In the genomic region with DNA sequence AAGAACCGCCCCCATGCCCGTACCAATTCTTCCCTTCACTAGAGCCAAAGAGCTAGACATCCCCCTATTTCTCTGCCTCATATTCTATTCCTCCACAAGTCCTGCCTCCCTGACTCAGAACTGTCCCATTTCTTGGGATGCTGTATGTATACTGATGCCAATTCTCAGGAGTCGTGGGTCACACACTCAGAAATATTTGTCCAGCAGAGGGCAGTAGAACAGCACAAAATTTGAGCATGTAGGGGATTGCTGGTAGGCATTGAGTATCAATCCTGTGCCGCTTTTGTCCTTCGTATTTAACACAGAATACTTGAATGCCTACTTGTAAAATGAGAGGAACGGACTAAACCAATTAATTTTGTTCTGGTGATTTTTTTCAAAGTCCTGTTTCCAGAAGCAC, we compare ENCODE assay signal across 8 mouse cellular contexts. TPM values are rescaled to one million over a fixed set of nuclear protein-coding genes. Genes with fewer than 3 reads are reported as not detected.
DNase-seq lines count a peak whose midpoint lies in the region; ATAC-seq and TF ChIP-seq lines count a peak whose summit lies in the region.

No protein-coding gene starts in this region.

- intact Hi-C loops in heart, postnatal 10 days (cut with DNase I): loop anchor here (1.0 to 5.0 kb wide), 6 partner anchors 85 to 433 kb away; no protein-coding TSS in a partner anchor

- H3K36me3 ChIP-seq in E14TG2a.4 (ENCODE audit: insufficient read depth, low read length): no peaks in the 10 kb centered on the region
- H3K36me3 ChIP-seq in embryonic facial prominence, embryonic 10.5 days (replicated peaks): no peaks in the 10 kb centered on the region
- H3K36me3 ChIP-seq in liver, embryonic 14.5 days (replicated peaks; ENCODE audit: control insufficient read depth, insufficient read depth, low read depth): no peaks in the 10 kb centered on the region
- no peaks in the 10 kb centered on the region for H3K36me3 ChIP-seq in neural tube, embryonic 14.5 days (ENCODE audit: control insufficient read depth, insufficient read depth, low read length)

- TF ChIP-seq CTCF in E14TG2a.4 (conservative IDR thresholded peaks at IDR 0.05; ENCODE audit: low read length): peak; percentile 58
- TF ChIP-seq CTCF in liver, embryonic 14.5 days (IDR thresholded peaks at IDR 0.05; ENCODE audit: low read depth): peak; percentile 74

- no peaks in the 10 kb centered on the region for H3K27me3 ChIP-seq in E14TG2a.4 (ENCODE audit: insufficient read depth, low read length)
- no peaks in the 10 kb centered on the region for H3K27me3 ChIP-seq in embryonic facial prominence, embryonic 10.5 days (replicated peaks; ENCODE audit: low read depth, poor library complexity, severe bottlenecking)
- H3K27me3 ChIP-seq in liver, embryonic 14.5 days (ENCODE audit: control insufficient read depth, insufficient read depth, low read length): no peaks in the 10 kb centered on the region
- no peaks in the 10 kb centered on the region for H3K27me3 ChIP-seq in neural tube, embryonic 14.5 days (ENCODE audit: control insufficient read depth, insufficient read depth, low read length)

- no peak overlapping the region for H3K4me3 ChIP-seq in E14TG2a.4 (replicated peaks; ENCODE audit: low read length)
- H3K4me3 ChIP-seq in embryonic facial prominence, embryonic 10.5 days: no peak overlapping the region
- H3K4me3 ChIP-seq in liver, embryonic 14.5 days (ENCODE audit: insufficient read depth in 1 of 2, low read depth in 2 of 2, low read length in 2 of 2): no peak overlapping the region
- H3K4me3 ChIP-seq in neural tube, embryonic 14.5 days (ENCODE audit: low read depth, low read length): no peak overlapping the region

- peak; percentile 18 for DNase-seq in adrenal gland, postnatal 25 days
- peak; percentile 58 for DNase-seq in embryonic facial prominence, embryonic 10.5 days (ENCODE audit: low spot score)
- peak; percentile 68 to 86 for DNase-seq in heart, postnatal 10 days
- peak; percentile 76 for DNase-seq in kidney, postnatal 14 days
- peak; percentile 12 to 38 (median 28) for DNase-seq in liver, embryonic 14.5 days (ENCODE audit: low read depth in 3 of 3, low spot score in 3 of 3)
- peak; percentile 60 for DNase-seq in thymus, postnatal 25 days

- H3K9ac ChIP-seq in liver, embryonic 14.5 days (replicated peaks): no peak overlapping the region
- no peak overlapping the region for H3K9ac ChIP-seq in neural tube, embryonic 14.5 days (replicated peaks; ENCODE audit: low read depth, low read length)

- H3K27ac ChIP-seq in embryonic facial prominence, embryonic 10.5 days (replicated peaks): no peak overlapping the region
- H3K27ac ChIP-seq in liver, embryonic 14.5 days: no peak overlapping the region
- H3K27ac ChIP-seq in neural tube, embryonic 14.5 days (ENCODE audit: low read depth, low read length): no peak overlapping the region

- 39% methylated on average over 6 of the region's 6 CpGs for WGBS in embryonic facial prominence, embryonic 10.5 days
- WGBS in liver, embryonic 14.5 days (ENCODE audit: insufficient replicate concordance): 34% methylated on average over 6 of the region's 6 CpGs
- WGBS in neural tube, embryonic 14.5 days: 31% methylated on average over 6 of the region's 6 CpGs

- TF ChIP-seq EP300 in liver, embryonic 14.5 days (IDR thresholded peaks at IDR 0.05; ENCODE audit: low read depth): no peak

- H3K4me2 ChIP-seq in liver, embryonic 14.5 days (ENCODE audit: low read depth): no peak overlapping the region
- H3K4me2 ChIP-seq in neural tube, embryonic 14.5 days (ENCODE audit: low read depth, low read length): no peak overlapping the region

- no peak for ATAC-seq in liver, embryonic 14.5 days (ENCODE audit: insufficient read depth)
- peak; percentile 94 for ATAC-seq in neural tube, embryonic 14.5 days (ENCODE audit: low read depth)

- no peaks in the 10 kb centered on the region for H3K9me3 ChIP-seq in E14TG2a.4 (ENCODE audit: low read length)
- no peaks in the 10 kb centered on the region for H3K9me3 ChIP-seq in embryonic facial prominence, embryonic 10.5 days
- H3K9me3 ChIP-seq in liver, embryonic 14.5 days (ENCODE audit: control insufficient read depth, low read length): no peaks in the 10 kb centered on the region
- no peaks in the 10 kb centered on the region for H3K9me3 ChIP-seq in neural tube, embryonic 14.5 days (ENCODE audit: control insufficient read depth, low read length)

- no peaks in the 10 kb centered on the region for H3K4me1 ChIP-seq in E14TG2a.4 (replicated peaks; ENCODE audit: low read depth, low read length)
- no peaks in the 10 kb centered on the region for H3K4me1 ChIP-seq in embryonic facial prominence, embryonic 10.5 days
- no peaks in the 10 kb centered on the region for H3K4me1 ChIP-seq in liver, embryonic 14.5 days (replicated peaks; ENCODE audit: control insufficient read depth in 2 of 2, insufficient read depth in 2 of 2, low read length in 1 of 2)
- no peaks in the 10 kb centered on the region for H3K4me1 ChIP-seq in neural tube, embryonic 14.5 days (ENCODE audit: control insufficient read depth, insufficient read depth, low read length)

RNA-seq across cellular contexts. Expression of gene Btla, which starts 27.3 kb away (rescaled TPM):
- 0.33 TPM in 1 of 2 replicates, not detected in the other for total RNA-seq in adrenal gland, postnatal 25 days (2021)
- polyA plus RNA-seq in embryonic facial prominence, embryonic 10.5 days (2016; fragmentation: Nextera tagmentation; extraction: Ambion mirVana): 0.16 and 0.32 TPM in 2 replicates
- under 1 TPM; 0.32 to 0.79 TPM for total RNA-seq in heart, postnatal 10 days (2021)
- polyA plus RNA-seq in liver, embryonic 14.5 days (2012; rRNA removed): 0.25 and 0.42 TPM in 2 replicates
- polyA plus RNA-seq in liver, embryonic 14.5 days (2014; fragmentation: Nextera tagmentation; extraction: Ambion mirVana): 0.20 and 0.32 TPM in 2 replicates
- polyA plus RNA-seq in neural tube, embryonic 14.5 days (2014; fragmentation: Nextera tagmentation; extraction: Ambion mirVana): 0.19 and 0.21 TPM in 2 replicates

RNA-seq across cellular contexts. Expression of gene Atg3, which starts 38.2 kb away (rescaled TPM):
- total RNA-seq in adrenal gland, postnatal 25 days (2021): 63.6 and 64.4 TPM in 2 replicates
- polyA plus RNA-seq in embryonic facial prominence, embryonic 10.5 days (2016; fragmentation: Nextera tagmentation; extraction: Ambion mirVana): 30.0 and 30.8 TPM in 2 replicates
- 10 to 100 TPM; 25.7 to 25.9 TPM for total RNA-seq in heart, postnatal 10 days (2021)
- polyA plus RNA-seq in liver, embryonic 14.5 days (2012; rRNA removed): 5.2 and 11.2 TPM in 2 replicates
- 18.1 TPM in 2 replicates for polyA plus RNA-seq in liver, embryonic 14.5 days (2014; fragmentation: Nextera tagmentation; extraction: Ambion mirVana)
- polyA plus RNA-seq in neural tube, embryonic 14.5 days (2014; fragmentation: Nextera tagmentation; extraction: Ambion mirVana): 51.5 and 55.7 TPM in 2 replicates

RNA-seq across cellular contexts. Expression of gene Slc35a5, which starts 38.3 kb away (rescaled TPM):
- 24.7 and 48.4 TPM in 2 replicates for total RNA-seq in adrenal gland, postnatal 25 days (2021)
- 12.2 and 14.9 TPM in 2 replicates for polyA plus RNA-seq in embryonic facial prominence, embryonic 10.5 days (2016; fragmentation: Nextera tagmentation; extraction: Ambion mirVana)
- 10 to 100 TPM; 11.7 to 14.7 TPM for total RNA-seq in heart, postnatal 10 days (2021)
- polyA plus RNA-seq in liver, embryonic 14.5 days (2012; rRNA removed): 2.2 and 2.5 TPM in 2 replicates
- polyA plus RNA-seq in liver, embryonic 14.5 days (2014; fragmentation: Nextera tagmentation; extraction: Ambion mirVana): 4.2 and 5.5 TPM in 2 replicates
- 36.8 and 43.9 TPM in 2 replicates for polyA plus RNA-seq in neural tube, embryonic 14.5 days (2014; fragmentation: Nextera tagmentation; extraction: Ambion mirVana)

Comparison
In these comparisons a context has a peak if more than half of its experiments do, and no peak if none do; other contexts are left out.
1. DNase-seq: peak in every context shown above with its lines; median percentile 77 in heart, postnatal 10 days; 76 in kidney, postnatal 14 days; 60 in thymus, postnatal 25 days; 58 in embryonic facial prominence, embryonic 10.5 days; 28 in liver, embryonic 14.5 days; 18 in adrenal gland, postnatal 25 days.